Mouse (Mus musculus) liver, adult 2 months (tissue): Measurements from ENCODE around the gene Mknk1.

Experiments used
- CTCF ChIP-seq: fragments of 200-500 bp; IDR thresholded peaks from 2 replicates; pipeline ENCODE4 v1.5.1; 2011; ENCODE audit warnings: low read depth, low read length, control low read depth
- POLR2A ChIP-seq: fragments of 200-500 bp; IDR thresholded peaks from 2 replicates; pipeline ENCODE4 v1.6.1; 2011; ENCODE audit warnings: low read length, control low read depth; ENCODE audit not compliant: insufficient read depth; ENCODE audit errors: extremely low read depth

- TF ChIP-seq CTCF (no peak), POLR2A (peak; percentile 57; the same call in 1 of the 2 replicates)
These were observed 11.0 kb upstream of the Mknk1 start, which contains the start of gene Mob3c for GRCm38 (mm10) chr4:115827888-115828571.
